Mouse (Mus musculus): Measurements from ENCODE around the gene Trim63.
"Not testable (repeated sequence)": the region's sequence is repeated elsewhere in the genome, so short reads cannot be mapped to it uniquely, and the experiment has no call there.

Trim63 gene

GRCm38 (mm10) chr4:134319674-134320073 lies 4.8 kb downstream of the Trim63 start:
- H3K36me3 ChIP-seq (ENCODE audit: insufficient read depth, low read length): peaks cover 11% of the 10 kb centered on the region
- H3K27me3 ChIP-seq (ENCODE audit: insufficient read depth, low read length): no peaks in the 10 kb centered on the region
- no peak for TF ChIP-seq POU5F1 (IDR thresholded peaks at IDR 0.05; ENCODE audit: borderline replicate concordance, low read length)
- TF ChIP-seq CTCF (conservative IDR thresholded peaks at IDR 0.05; ENCODE audit: low read length): no peak
- no peak for TF ChIP-seq NANOG (IDR thresholded peaks at IDR 0.05; ENCODE audit: borderline replicate concordance, low read length)
- no peaks in the 10 kb centered on the region for H3K9me3 ChIP-seq (ENCODE audit: low read length)
- H3K4me1 ChIP-seq (replicated peaks; ENCODE audit: low read depth, low read length): peaks cover 48% of the 10 kb centered on the region
- H3K4me3 ChIP-seq (replicated peaks; ENCODE audit: low read length): no peak overlapping the region

GRCm38 (mm10) chr4:134321524-134321923 lies 6.6 kb downstream of the Trim63 start:
- Histone ChIP-seq H3K9me3 (ENCODE audit: low read length) (no peaks in the 10 kb centered on the region), H3K36me3 (ENCODE audit: insufficient read depth, low read length) (peaks cover 23% of the 10 kb centered on the region), H3K4me3 (replicated peaks; ENCODE audit: low read length) (no peak overlapping the region), H3K27me3 (ENCODE audit: insufficient read depth, low read length) (no peaks in the 10 kb centered on the region), H3K4me1 (replicated peaks; ENCODE audit: low read depth, low read length) (peaks cover 44% of the 10 kb centered on the region)
- TF ChIP-seq POU5F1 (IDR thresholded peaks at IDR 0.05; ENCODE audit: borderline replicate concordance, low read length) (no peak), CTCF (conservative IDR thresholded peaks at IDR 0.05; ENCODE audit: low read length) (peak; percentile 76)

- no peak for TF ChIP-seq NANOG (IDR thresholded peaks at IDR 0.05; ENCODE audit: borderline replicate concordance, low read length)
- no peak for TF ChIP-seq POU5F1 (IDR thresholded peaks at IDR 0.05; ENCODE audit: borderline replicate concordance, low read length)
- no peak for TF ChIP-seq CTCF (conservative IDR thresholded peaks at IDR 0.05; ENCODE audit: low read length)
- Histone ChIP-seq H3K4me1 (replicated peaks; ENCODE audit: low read depth, low read length) (peaks cover 58% of the 10 kb centered on the region), H3K4me3 (replicated peaks; ENCODE audit: low read length) (no peak overlapping the region), H3K9me3 (ENCODE audit: low read length) (no peaks in the 10 kb centered on the region), H3K27me3 (ENCODE audit: insufficient read depth, low read length) (no peaks in the 10 kb centered on the region), H3K36me3 (ENCODE audit: insufficient read depth, low read length) (peaks cover 23% of the 10 kb centered on the region)
These were observed 9.7 kb downstream of the Trim63 start for GRCm38 (mm10) chr4:134324655-134325054.

- no peaks in the 10 kb centered on the region for H3K27me3 ChIP-seq (ENCODE audit: insufficient read depth, low read length)
- peaks cover 54% of the 10 kb centered on the region for H3K4me1 ChIP-seq (replicated peaks; ENCODE audit: low read depth, low read length)
- no peak for TF ChIP-seq POU5F1 (IDR thresholded peaks at IDR 0.05; ENCODE audit: borderline replicate concordance, low read length)
- TF ChIP-seq CTCF (conservative IDR thresholded peaks at IDR 0.05; ENCODE audit: low read length): no peak
- no peaks in the 10 kb centered on the region for H3K9me3 ChIP-seq (ENCODE audit: low read length)
- peaks cover 23% of the 10 kb centered on the region for H3K36me3 ChIP-seq (ENCODE audit: insufficient read depth, low read length)
- peak overlapping the region; percentile 48 for H3K4me3 ChIP-seq (replicated peaks; ENCODE audit: low read length)
These were observed 12.1 kb downstream of the Trim63 start for GRCm38 (mm10) chr4:134326859-134327530.

- H3K36me3 ChIP-seq (ENCODE audit: insufficient read depth, low read length): peaks cover 18% of the 10 kb centered on the region
- no peak overlapping the region for H3K4me3 ChIP-seq (replicated peaks; ENCODE audit: low read length)
- no peak for TF ChIP-seq POU5F1 (IDR thresholded peaks at IDR 0.05; ENCODE audit: borderline replicate concordance, low read length)
- H3K27me3 ChIP-seq (ENCODE audit: insufficient read depth, low read length): no peaks in the 10 kb centered on the region
- H3K9me3 ChIP-seq (ENCODE audit: low read length): no peaks in the 10 kb centered on the region
- peaks cover 52% of the 10 kb centered on the region for H3K4me1 ChIP-seq (replicated peaks; ENCODE audit: low read depth, low read length)
These were observed 13.2 kb downstream of the Trim63 start for GRCm38 (mm10) chr4:134328151-134328550.

- peaks cover 16% of the 10 kb centered on the region for H3K36me3 ChIP-seq (ENCODE audit: insufficient read depth, low read length)
- 0 out of 2 replicates have a peak overlapping the region, but pooled peaks have one; percentile 5 for H3K4me3 ChIP-seq (replicated peaks; ENCODE audit: low read length)
- peaks cover 52% of the 10 kb centered on the region for H3K4me1 ChIP-seq (replicated peaks; ENCODE audit: low read depth, low read length)
- H3K27me3 ChIP-seq (ENCODE audit: insufficient read depth, low read length): no peaks in the 10 kb centered on the region
- TF ChIP-seq POU5F1 (IDR thresholded peaks at IDR 0.05; ENCODE audit: borderline replicate concordance, low read length) (no peak), NANOG (IDR thresholded peaks at IDR 0.05; ENCODE audit: borderline replicate concordance, low read length) (no peak), CTCF (conservative IDR thresholded peaks at IDR 0.05; ENCODE audit: low read length) (no peak)
- H3K9me3 ChIP-seq (ENCODE audit: low read length): no peaks in the 10 kb centered on the region
These were observed 13.9 kb downstream of the Trim63 start for GRCm38 (mm10) chr4:134328832-134329231.

- Histone ChIP-seq H3K4me1 (replicated peaks; ENCODE audit: low read depth, low read length) (peaks cover 52% of the 10 kb centered on the region), H3K27me3 (ENCODE audit: insufficient read depth, low read length) (no peaks in the 10 kb centered on the region)
These were observed 15.4 kb downstream of the Trim63 start for GRCm38 (mm10) chr4:134330281-134330680.

GRCm38 (mm10) chr4:134341231-134341630 lies 26.3 kb downstream of the Trim63 start:
- H3K4me3 ChIP-seq (replicated peaks; ENCODE audit: low read length); H3K36me3 ChIP-seq (ENCODE audit: insufficient read depth, low read length): not testable (repeated sequence)
- Histone ChIP-seq H3K27me3 (ENCODE audit: insufficient read depth, low read length) (peaks cover 29% of the 10 kb centered on the region), H3K9me3 (ENCODE audit: low read length) (peaks cover 23% of the 10 kb centered on the region), H3K4me1 (replicated peaks; ENCODE audit: low read depth, low read length) (peaks cover 44% of the 10 kb centered on the region)

More at GRCm38 (mm10) chr4:134330281-134330680, 15.4 kb downstream of the Trim63 start:
- no peak for TF ChIP-seq NANOG (IDR thresholded peaks at IDR 0.05; ENCODE audit: borderline replicate concordance, low read length)
- TF ChIP-seq POU5F1 (IDR thresholded peaks at IDR 0.05; ENCODE audit: borderline replicate concordance, low read length): no peak
- TF ChIP-seq CTCF (conservative IDR thresholded peaks at IDR 0.05; ENCODE audit: low read length): no peak
- 0 out of 2 replicates have a peak overlapping the region, but pooled peaks have one; percentile 10 for H3K4me3 ChIP-seq (replicated peaks; ENCODE audit: low read length)
- H3K9me3 ChIP-seq (ENCODE audit: low read length): no peaks in the 10 kb centered on the region
- peaks cover 8% of the 10 kb centered on the region for H3K36me3 ChIP-seq (ENCODE audit: insufficient read depth, low read length)

GRCm38 (mm10) chr4:134342213-134342779 lies 27.4 kb downstream of the Trim63 start:
- H3K27me3 ChIP-seq (ENCODE audit: insufficient read depth, low read length): peaks cover 29% of the 10 kb centered on the region
- H3K4me1 ChIP-seq (replicated peaks; ENCODE audit: low read depth, low read length): peaks cover 47% of the 10 kb centered on the region
- peaks cover 19% of the 10 kb centered on the region for H3K9me3 ChIP-seq (ENCODE audit: low read length)
- peaks cover 12% of the 10 kb centered on the region for H3K36me3 ChIP-seq (ENCODE audit: insufficient read depth, low read length)
- TF ChIP-seq POU5F1 (IDR thresholded peaks at IDR 0.05; ENCODE audit: borderline replicate concordance, low read length) (no peak), NANOG (IDR thresholded peaks at IDR 0.05; ENCODE audit: borderline replicate concordance, low read length) (no peak), CTCF (conservative IDR thresholded peaks at IDR 0.05; ENCODE audit: low read length) (no peak)
- H3K4me3 ChIP-seq (replicated peaks; ENCODE audit: low read length): peak overlapping the region; percentile 79

Data from E14TG2a.4 (cell line).